ENCODE assay signal across 29 mouse cellular contexts in the genomic region with DNA sequence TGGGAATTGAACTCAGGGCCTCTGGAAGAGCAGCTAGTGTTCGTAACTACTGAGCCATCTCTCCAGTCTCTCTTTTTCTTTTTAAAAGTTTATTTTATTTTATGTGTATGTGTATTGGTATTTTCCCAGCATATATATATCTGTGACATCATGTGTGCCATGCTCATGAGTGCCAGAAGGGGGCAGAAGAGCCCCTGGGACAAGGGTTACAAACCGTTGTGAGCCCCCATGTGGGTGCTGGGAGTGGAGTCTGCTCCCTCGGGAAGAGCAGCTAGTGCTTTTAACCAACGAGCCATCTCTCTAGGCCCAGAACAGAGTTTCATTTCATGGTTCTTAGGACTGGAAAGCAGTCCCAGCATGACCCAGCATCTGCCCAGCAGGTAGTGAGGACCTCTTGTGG. TPM values are rescaled to one million over a fixed set of nuclear protein-coding genes. Genes with fewer than 3 reads are reported as not detected.
A peak's percentile ranks its signal among the peaks of the same experiment; 100 is the strongest.
DNase-seq lines count a peak whose midpoint lies in the region; ATAC-seq and TF ChIP-seq lines count a peak whose summit lies in the region.
"Had no signal": no experiment of that assay in that cellular context is flagged by ENCODE, and none has a peak within 500 bp of the region (broad histone marks: within the 10 kb centered on the region; RNA-seq: fewer than 3 reads in every experiment).

No protein-coding gene starts in this region.

- no peak for ATAC-seq in midbrain, embryonic 13.5 days
- ATAC-seq: hindbrain, embryonic 16.5 days had no signal

- H3K27ac ChIP-seq in liver, adult 2 months (replicated peaks; ENCODE audit: insufficient read depth, low read depth, low read length) = no peak overlapping the region
- no peak overlapping the region for H3K27ac ChIP-seq in midbrain, embryonic 13.5 days
- H3K27ac ChIP-seq: embryonic facial prominence, embryonic 15.5 days; forebrain, embryonic 10.5 days; kidney, postnatal 0 days; limb, embryonic 13.5 days; lung, embryonic 15.5 days had no signal

- H3K36me3 ChIP-seq in liver, adult 2 months (ENCODE audit: control insufficient read depth, insufficient read depth, low read length) = no peaks in the 10 kb centered on the region
- H3K36me3 ChIP-seq in midbrain, embryonic 13.5 days = no peaks in the 10 kb centered on the region
- H3K36me3 ChIP-seq: embryonic facial prominence, embryonic 15.5 days; forebrain, embryonic 10.5 days; limb, embryonic 13.5 days; lung, embryonic 15.5 days had no signal

- DNase-seq in liver, adult 2 months (ENCODE audit: extremely low read depth, low read depth, low spot score) = no peak
- DNase-seq in liver = no peak
- DNase-seq in A20 (ENCODE audit: low read depth, low spot score) = peak; percentile 30
- peak; percentile 59 for DNase-seq in ES-CJ7 (ENCODE audit: low read depth, low spot score)
- DNase-seq in brain, embryonic 14.5 days (ENCODE audit: low read depth) = no peak
- no peak for DNase-seq in left cerebral cortex, postnatal 25 days (ENCODE audit: low spot score in 2 of 2)
- DNase-seq: adrenal gland, postnatal 14 days; B cell, adult 2 months; cerebellum, adult 18-20 months; cerebellum, postnatal 25 days; embryo, embryonic 11 days; heart, adult 11 months; heart, postnatal 36 days; kidney, adult 11 months; thymus, adult 18-20 months had no signal

- H3K9ac ChIP-seq in liver, adult 2 months (ENCODE audit: low read depth, low read length) = no peak overlapping the region
- no peak overlapping the region for H3K9ac ChIP-seq in midbrain, embryonic 13.5 days (replicated peaks)
- H3K9ac ChIP-seq: embryonic facial prominence, embryonic 15.5 days; limb, embryonic 13.5 days; lung, embryonic 15.5 days had no signal

- H3K4me3 ChIP-seq in liver, adult 2 months (ENCODE audit: insufficient read depth, low read depth, low read length) = no peak overlapping the region
- no peak overlapping the region for H3K4me3 ChIP-seq in midbrain, embryonic 13.5 days (replicated peaks)
- H3K4me3 ChIP-seq: embryonic facial prominence, embryonic 15.5 days; forebrain, embryonic 10.5 days; limb, embryonic 13.5 days; lung, embryonic 15.5 days had no signal

- no peaks in the 10 kb centered on the region for H3K27me3 ChIP-seq in liver, adult 2 months (ENCODE audit: control insufficient read depth, insufficient read depth, low read length)
- 0 out of 2 replicates have a peak, but pooled peaks cover 3% of the 10 kb centered on the region for H3K27me3 ChIP-seq in midbrain, embryonic 13.5 days
- H3K27me3 ChIP-seq: embryonic facial prominence, embryonic 15.5 days; limb, embryonic 13.5 days; lung, embryonic 15.5 days had no signal

- no peaks in the 10 kb centered on the region for H3K79me2 ChIP-seq in liver, adult 2 months (ENCODE audit: control insufficient read depth, insufficient read depth, low read length)

- H3K4me1 ChIP-seq in liver, adult 2 months (ENCODE audit: control insufficient read depth, insufficient read depth, low read length) = no peaks in the 10 kb centered on the region
- no peaks in the 10 kb centered on the region for H3K4me1 ChIP-seq in midbrain, embryonic 13.5 days (replicated peaks)
- H3K4me1 ChIP-seq: embryonic facial prominence, embryonic 15.5 days; forebrain, embryonic 10.5 days; lung, embryonic 15.5 days had no signal

- 85% methylated on average over 4 of the region's 4 CpGs for WGBS in liver, adult 2 months
- WGBS in midbrain, embryonic 13.5 days = 80% methylated on average over 4 of the region's 4 CpGs

- no peak overlapping the region for H3K4me2 ChIP-seq in midbrain, embryonic 13.5 days (replicated peaks)
- H3K4me2 ChIP-seq: embryonic facial prominence, embryonic 15.5 days; limb, embryonic 13.5 days; lung, embryonic 15.5 days; midbrain, embryonic 11.5 days had no signal

- TF ChIP-seq POLR2A in liver, adult 2 months (IDR thresholded peaks at IDR 0.05; ENCODE audit: extremely low read depth, insufficient read depth, low read length) = no peak
- no peak for TF ChIP-seq POLR2A in brain, embryonic 14.5 days (IDR thresholded peaks at IDR 0.05; ENCODE audit: borderline replicate concordance, extremely low read depth, insufficient read depth, insufficient read length, poor library complexity, severe bottlenecking)

- no peaks in the 10 kb centered on the region for H3K9me3 ChIP-seq in midbrain, embryonic 13.5 days
- H3K9me3 ChIP-seq: embryonic facial prominence, embryonic 15.5 days; forebrain, embryonic 10.5 days; limb, embryonic 13.5 days; lung, embryonic 15.5 days had no signal

- intact Hi-C loops in left cerebral cortex, postnatal 25 days (cut with DNase I) = loop anchor here (5.0 kb wide), 1 partner anchor 41 kb away; no protein-coding TSS in a partner anchor

- peak; percentile 21; the same call in 1 of the 2 replicates for TF ChIP-seq CTCF in liver, adult 2 months (IDR thresholded peaks at IDR 0.05; ENCODE audit: low read depth, low read length)
- TF ChIP-seq CTCF in brain, embryonic 14.5 days (IDR thresholded peaks at IDR 0.05; ENCODE audit: borderline replicate concordance, extremely low read depth, insufficient read depth, insufficient read length) = peak; percentile 15; the same call in 1 of the 2 replicates

RNA-seq across cellular contexts. Expression of a gene that starts 17.4 kb away (rescaled TPM):
- total RNA-seq in liver, adult 2 months (2014; rRNA removed) = not detected in 2 replicates
- 0.14 TPM in 1 of 2 replicates, not detected in the other for polyA plus RNA-seq in liver, adult 2 months (2012; rRNA removed)
- 0.05 TPM in 1 of 2 replicates, not detected in the other for polyA plus RNA-seq in brain, embryonic 14.5 days (2012; rRNA removed)
- total RNA-seq in left cerebral cortex, postnatal 25 days (2021) = under 1 TPM in 1 of 2 experiments, not detected in 1; 0.53 TPM
- not detected in 2 replicates for polyA plus RNA-seq in midbrain, embryonic 13.5 days (2015; fragmentation: Nextera tagmentation; extraction: Ambion mirVana)
- total RNA-seq: gastrocnemius, adult 8-10 months; heart, postnatal 36 days; layer of hippocampus, adult 18-20 months; layer of hippocampus, postnatal 25 days; left cerebral cortex, postnatal 10 days had no signal
- polyA plus RNA-seq: forebrain, embryonic 10.5 days; heart, embryonic 14.5 days; kidney, postnatal 0 days; limb, embryonic 13.5 days; lung, embryonic 15.5 days; midbrain, embryonic 11.5 days had no signal

RNA-seq across cellular contexts. Expression of a gene that starts 25.4 kb away (rescaled TPM):
- 2.5 and 3.0 TPM in 2 replicates for total RNA-seq in liver, adult 2 months (2014; rRNA removed)
- 13.9 and 16.3 TPM in 2 replicates for polyA plus RNA-seq in liver, adult 2 months (2012; rRNA removed)
- polyA plus RNA-seq in brain, embryonic 14.5 days (2012; rRNA removed) = 109 and 144 TPM in 2 replicates
- total RNA-seq in left cerebral cortex, postnatal 25 days (2021) = 10 to 100 TPM; 71.5 to 76.8 TPM
- polyA plus RNA-seq in midbrain, embryonic 13.5 days (2015; fragmentation: Nextera tagmentation; extraction: Ambion mirVana) = 115 and 118 TPM in 2 replicates

RNA-seq across cellular contexts. Expression of a gene that starts 26.0 kb away (rescaled TPM):
- 0.74 and 1.6 TPM in 2 replicates for total RNA-seq in liver, adult 2 months (2014; rRNA removed)
- polyA plus RNA-seq in liver, adult 2 months (2012; rRNA removed) = 1.1 and 2.4 TPM in 2 replicates
- 0.05 TPM in 2 replicates for polyA plus RNA-seq in brain, embryonic 14.5 days (2012; rRNA removed)
- total RNA-seq in left cerebral cortex, postnatal 25 days (2021) = under 1 TPM in 1 of 2 experiments, not detected in 1; 0.71 TPM
- 0.27 TPM in 1 of 2 replicates, not detected in the other for polyA plus RNA-seq in midbrain, embryonic 13.5 days (2015; fragmentation: Nextera tagmentation; extraction: Ambion mirVana)
- polyA plus RNA-seq: forebrain, embryonic 10.5 days; heart, embryonic 14.5 days; hindbrain, embryonic 16.5 days; limb, embryonic 13.5 days; midbrain, embryonic 11.5 days; neural tube, embryonic 14.5 days had no signal

RNA-seq across cellular contexts. Expression of a gene that starts 38.6 kb away (rescaled TPM):
- total RNA-seq in liver, adult 2 months (2014; rRNA removed) = 7.2 and 10.5 TPM in 2 replicates
- 19.1 and 20.5 TPM in 2 replicates for polyA plus RNA-seq in liver, adult 2 months (2012; rRNA removed)
- polyA plus RNA-seq in brain, embryonic 14.5 days (2012; rRNA removed) = 52.3 and 52.4 TPM in 2 replicates
- total RNA-seq in left cerebral cortex, postnatal 25 days (2021) = 10 to 100 TPM; 36.2 to 43.6 TPM
- polyA plus RNA-seq in midbrain, embryonic 13.5 days (2015; fragmentation: Nextera tagmentation; extraction: Ambion mirVana) = 42.3 and 44.4 TPM in 2 replicates

RNA-seq across cellular contexts. Expression of a gene that starts 48.3 kb away (rescaled TPM):
- 4.0 and 4.9 TPM in 2 replicates for total RNA-seq in liver, adult 2 months (2014; rRNA removed)
- 19.4 and 22.0 TPM in 2 replicates for polyA plus RNA-seq in liver, adult 2 months (2012; rRNA removed)
- polyA plus RNA-seq in brain, embryonic 14.5 days (2012; rRNA removed) = 47.3 and 66.2 TPM in 2 replicates
- 10 to 100 TPM; 23.7 to 25.0 TPM for total RNA-seq in left cerebral cortex, postnatal 25 days (2021)
- 35.1 and 41.8 TPM in 2 replicates for polyA plus RNA-seq in midbrain, embryonic 13.5 days (2015; fragmentation: Nextera tagmentation; extraction: Ambion mirVana)

Comparison
In these comparisons a context has a peak if more than half of its experiments do, and no peak if none do; other contexts are left out.
1. DNase-seq: peak in A20 (single experiment) and ES-CJ7 (single experiment); none in liver, adult 2 months (single experiment), liver (single experiment), brain, embryonic 14.5 days (single experiment) and left cerebral cortex, postnatal 25 days (0 of 2).